Mouse (Mus musculus) G1E-ER4 (cell line): ENCODE measurements around the gene Nmu. TPM values are rescaled to one million over a fixed set of nuclear protein-coding genes. Genes with fewer than 3 reads are reported as not detected.

Source experiments
- GATA1 ChIP-seq: IDR thresholded peaks from one replicate; pipeline ENCODE4 v1.8.0; 2012; ENCODE audit warnings: low read length, inconsistent platforms
- polyA plus RNA-seq: library from polyadenylated mRNA; stranded (reverse); fragments of >175 nt; gene quantifications from 2 replicates; pipeline ENCODE4 v1.2.3, GENCODE M21; 2012

The Nmu gene
- polyA plus RNA-seq, 1 experiment, result not detected

GRCm38 (mm10) chr5:76337100-76337499, 26.5 kb downstream of the Nmu start:
- no peak for TF ChIP-seq GATA1

GRCm38 (mm10) chr5:76333833-76334232, 29.8 kb downstream of the Nmu start:
- no peak for TF ChIP-seq GATA1

DNA sequence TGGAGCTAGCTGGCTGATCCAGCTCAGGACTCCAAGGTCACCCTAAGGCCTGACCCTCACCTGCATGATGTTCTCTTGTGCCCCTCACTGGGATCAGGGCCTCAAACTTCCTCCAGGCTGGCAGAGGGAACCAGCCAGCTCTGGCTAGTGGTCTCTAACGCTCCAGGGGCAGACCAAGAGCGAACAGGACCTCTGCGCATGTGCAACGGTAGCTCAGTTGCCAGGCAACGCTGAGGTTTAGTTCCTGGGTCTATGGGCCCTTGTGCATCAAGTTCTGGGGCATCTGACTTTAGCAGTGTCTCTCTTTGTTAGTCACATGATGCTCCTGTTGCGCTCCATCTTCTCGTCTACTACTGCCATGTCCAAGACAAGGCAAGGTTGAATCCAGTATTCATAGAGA, 32.6 kb downstream of the Nmu start, which contains the start of gene Pdcl2:
Gene Pdcl2 (minus strand): TSS at position 204 of the 400 bp plus-strand sequence.
- TF ChIP-seq GATA1, result no peak

- TF ChIP-seq GATA1, result no peak
Observed at GRCm38 (mm10) chr5:76327296-76327695, 36.3 kb downstream of the Nmu start.

- no peak for TF ChIP-seq GATA1
Observed at GRCm38 (mm10) chr5:76325113-76325512, 38.5 kb downstream of the Nmu start.

DNA sequence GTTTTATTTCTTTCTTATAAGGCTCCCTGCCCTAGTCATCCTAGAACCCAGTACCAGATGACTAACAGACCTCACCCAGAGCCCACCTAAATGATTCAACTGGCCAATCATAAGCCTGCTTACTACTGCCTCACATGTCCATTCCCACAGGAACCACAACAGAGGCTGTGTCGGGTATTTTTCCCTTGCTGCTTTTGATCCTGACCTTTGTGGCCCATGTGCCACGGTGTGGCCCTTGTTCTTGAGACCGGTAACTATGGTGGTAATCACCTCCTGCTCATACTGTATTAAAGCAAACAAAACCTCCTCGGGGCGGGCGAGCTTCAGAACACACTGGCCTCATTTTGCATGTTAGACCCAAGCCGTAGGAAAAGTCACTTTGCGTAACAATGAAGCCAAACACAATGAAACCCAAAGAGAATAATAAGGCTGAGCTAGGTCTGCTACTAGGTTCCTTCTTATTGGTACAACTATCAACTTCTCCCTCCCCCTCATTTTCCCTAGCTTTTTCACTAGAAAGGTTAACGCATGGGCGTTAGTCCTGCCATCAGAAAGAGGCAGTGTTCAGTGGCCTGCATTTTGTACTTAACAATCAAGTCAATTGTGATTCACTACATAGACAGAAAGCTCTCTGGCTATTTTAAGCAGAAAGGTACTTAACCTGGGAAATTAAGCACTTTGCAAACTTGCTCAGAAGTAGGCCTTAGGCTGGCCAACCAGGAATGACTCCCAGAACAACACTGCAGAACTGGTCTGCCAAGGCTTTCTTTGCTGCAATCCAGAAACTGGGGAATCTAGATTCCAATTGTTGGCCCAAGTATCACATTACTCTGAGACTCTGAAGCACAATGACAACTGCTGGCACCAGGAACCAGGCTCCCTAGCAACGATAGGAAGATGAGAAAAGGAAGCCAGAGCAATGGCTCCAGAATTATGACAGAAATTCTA, 42.1 kb downstream of the Nmu start:
- TF ChIP-seq GATA1, result no peak

DNA sequence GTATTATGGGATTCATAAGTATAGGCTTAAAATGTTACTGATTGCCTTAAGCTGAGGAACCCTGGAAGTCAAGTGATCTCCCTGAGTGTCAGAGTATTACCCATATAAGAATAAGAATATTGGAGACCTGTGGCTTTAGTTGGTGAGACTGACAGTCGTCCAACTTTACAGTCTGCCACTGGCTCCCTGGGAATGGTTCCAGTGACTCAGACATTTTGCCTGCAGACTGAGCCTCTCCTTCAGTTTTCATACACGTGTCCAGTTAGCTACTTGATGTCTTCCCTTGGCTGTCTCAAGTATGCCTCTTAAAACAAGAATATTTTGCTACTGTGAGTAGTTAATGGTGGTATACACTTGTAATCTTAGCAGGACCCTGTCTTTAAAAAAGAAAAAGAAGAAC, 55.4 kb downstream of the Nmu start:
- no peak for TF ChIP-seq GATA1

- TF ChIP-seq GATA1, result no peak
Observed at GRCm38 (mm10) chr5:76306261-76306660, 57.3 kb downstream of the Nmu start.

- no peak for TF ChIP-seq GATA1
Observed at GRCm38 (mm10) chr5:76305616-76306015, 58.0 kb downstream of the Nmu start.

- no peak for TF ChIP-seq GATA1
Observed at GRCm38 (mm10) chr5:76304452-76305341, 58.9 kb downstream of the Nmu start, which contains the start of gene Clock. Clock (minus strand) TSS chr5:76304792.

GRCm38 (mm10) chr5:76303745-76304451, 59.7 kb downstream of the Nmu start:
- no peak for TF ChIP-seq GATA1

GRCm38 (mm10) chr5:76303379-76303744, 60.2 kb downstream of the Nmu start:
- TF ChIP-seq GATA1, result no peak

- no peak for TF ChIP-seq GATA1
Observed at GRCm38 (mm10) chr5:76302009-76302408, 61.6 kb downstream of the Nmu start.

DNA sequence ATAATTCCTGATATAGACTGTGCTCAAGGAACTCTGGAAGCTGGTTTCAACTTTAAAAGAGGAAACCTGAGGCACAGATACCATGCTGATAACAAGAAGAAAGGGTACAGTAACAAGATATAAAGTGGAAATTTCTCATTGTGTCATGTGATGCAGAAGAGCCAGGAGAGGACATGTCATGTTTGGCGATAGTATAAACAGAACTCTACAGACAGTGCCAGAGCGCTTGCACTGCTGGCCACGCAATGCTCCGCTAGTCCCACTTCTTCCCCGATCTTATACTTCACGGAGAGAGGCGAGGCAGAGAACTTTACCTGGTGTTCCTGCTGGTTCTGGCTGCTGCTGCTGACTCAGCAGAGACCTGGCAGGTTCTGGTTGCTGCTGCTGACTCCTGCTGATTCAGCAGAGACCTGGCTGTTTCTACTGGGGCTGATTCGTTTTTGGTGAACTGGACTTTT, 74.3 kb downstream of the Nmu start:
- TF ChIP-seq GATA1, result no peak

- no peak for TF ChIP-seq GATA1
Observed at GRCm38 (mm10) chr5:76288256-76288655, 75.3 kb downstream of the Nmu start.
